Mouse (Mus musculus) heart, embryonic 11.5 days (tissue): Measurements from ENCODE around the gene Syf2. TPM values are rescaled to one million over a fixed set of nuclear protein-coding genes. Genes with fewer than 3 reads are reported as not detected.
"Not testable (repeated sequence)": the region's sequence is repeated elsewhere in the genome, so short reads cannot be mapped to it uniquely, and the experiment has no call there.

ENCODE experiments used
- ATAC-seq: fragments of 200-750 bp; cut with Nextera tagmentation; replicated peaks from 2 replicates; pipeline ENCODE4 v1.8.0; 2017; ENCODE audit warnings: moderate library complexity; ENCODE audit not compliant: insufficient number of reproducible peaks, low FRiP score, low TSS enrichment
- H3K27ac ChIP-seq: fragments of 300-500 bp; sonication (generic); 2 replicates; pipeline ENCODE4 v1.5.1; 2014; ENCODE audit warnings: mild to moderate bottlenecking, low read depth, low read length
- H3K27me3 ChIP-seq: fragments of 300-500 bp; sonication (generic); 2 replicates; pipeline ENCODE4 v1.6.1; 2014; ENCODE audit warnings: mild to moderate bottlenecking, low read length, mixed read lengths; ENCODE audit not compliant: control insufficient read depth, insufficient read depth
- H3K36me3 ChIP-seq: fragments of 300-500 bp; sonication (generic); 2 replicates; pipeline ENCODE4 v1.6.1; 2014; ENCODE audit warnings: mild to moderate bottlenecking, low read length, moderate library complexity, mixed read lengths; ENCODE audit not compliant: control insufficient read depth, insufficient read depth
- H3K4me1 ChIP-seq: fragments of 300-500 bp; sonication (generic); 2 replicates; pipeline ENCODE4 v1.6.1; 2014; ENCODE audit warnings: low read length; ENCODE audit not compliant: control insufficient read depth, insufficient read depth
- H3K4me2 ChIP-seq: fragments of 300-500 bp; sonication (generic); 2 replicates; pipeline ENCODE4 v1.6.1; 2014; ENCODE audit warnings: mild to moderate bottlenecking, moderate library complexity
- H3K4me3 ChIP-seq: fragments of 300-500 bp; sonication (generic); 2 replicates; pipeline ENCODE4 v1.5.1; 2014; ENCODE audit warnings: low read depth, low read length
- H3K9ac ChIP-seq: fragments of 300-500 bp; sonication (generic); 2 replicates; pipeline ENCODE4 v1.6.1; 2014; ENCODE audit warnings: mild to moderate bottlenecking, low read depth, low read length, moderate library complexity
- H3K9me3 ChIP-seq: fragments of 300-500 bp; sonication (generic); replicated peaks from 2 replicates; pipeline ENCODE4 v1.6.1; 2016; ENCODE audit warnings: low read length; ENCODE audit not compliant: control insufficient read depth
- WGBS: fragments of 180-500 bp; shearing (Covaris S2); extraction: QIAGEN DNeasy Blood & Tissue Kit; methylation state at CpG from one replicate; pipeline ENCODE4 v1.1.7; 2014; ENCODE audit not compliant: insufficient replicate concordance; 5-methylcytosine and 5-hydroxymethylcytosine counted together
- polyA plus RNA-seq: library from polyadenylated mRNA; unstranded; fragments of >200 nt; fragmentation: Nextera tagmentation; extraction: Ambion mirVana; gene quantifications from 2 replicates; pipeline ENCODE4 v1.2.1, GENCODE M21; 2014

The Syf2 gene
- 59.5 and 61.5 TPM in 2 replicates for polyA plus RNA-seq

DNA sequence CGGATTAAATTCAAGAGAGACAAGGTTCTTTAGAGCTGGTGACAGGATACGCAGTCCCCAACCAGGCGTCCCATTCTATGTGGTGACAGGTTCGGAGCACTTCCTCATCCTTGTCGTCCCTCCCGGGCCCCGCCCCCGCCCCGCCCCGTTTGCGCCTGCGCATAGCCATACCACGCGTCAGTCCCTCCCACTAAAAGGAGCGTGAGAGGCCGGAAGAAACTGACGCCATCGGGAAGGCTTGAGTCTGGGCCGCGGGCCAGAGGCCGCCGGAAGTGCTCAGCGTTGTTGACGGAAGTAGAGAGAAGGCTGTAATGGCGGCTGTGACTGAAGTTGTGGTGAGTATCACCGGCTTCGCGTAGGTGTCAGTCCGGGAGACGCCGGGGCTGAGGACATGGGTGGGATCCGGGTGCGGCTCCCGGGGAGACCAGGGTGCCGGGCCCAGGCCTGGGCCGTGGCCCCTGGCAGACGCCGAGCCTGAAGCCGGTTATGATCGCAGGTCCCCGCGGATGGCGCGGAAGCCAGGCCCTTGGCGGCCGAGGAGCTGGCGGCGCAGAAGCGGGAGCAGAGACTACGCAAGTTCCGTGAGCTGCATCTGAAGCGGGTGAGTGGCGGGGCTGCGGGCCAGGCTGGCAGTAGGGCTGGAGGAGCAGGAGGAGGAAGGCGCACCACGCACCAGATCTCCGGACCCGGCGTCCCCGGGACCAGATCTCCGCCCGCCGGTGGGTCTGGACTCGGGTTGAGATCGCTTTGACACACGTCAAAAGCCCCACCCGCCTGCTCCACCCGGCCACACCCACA, at the start of gene Syf2:
Syf2 (plus strand) TSS at position 215 of the 798 bp plus-strand sequence.
- Histone ChIP-seq H3K4me3 (peak within 1 kb of the TSS; percentile 100), H3K4me2 (peak within 1 kb of the TSS; percentile 89), H3K27ac (peak within 1 kb of the TSS; percentile 79), H3K4me1 (peaks cover 13% of the 10 kb centered on the region), H3K36me3 (peaks cover 26% of the 10 kb centered on the region), H3K9ac (peak within 1 kb of the TSS; percentile 79), H3K9me3 (no peaks in the 10 kb centered on the region), H3K27me3 (no peaks in the 10 kb centered on the region)
- WGBS = under 1% methylated on average over 68 of the region's 68 CpGs
- peak; percentile 93 for ATAC-seq

- no peak for ATAC-seq
- no peak overlapping the region for H3K4me3 ChIP-seq
- no peaks in the 10 kb centered on the region; the same call in 1 of the 2 replicates for H3K4me1 ChIP-seq
- H3K27me3 ChIP-seq = no peaks in the 10 kb centered on the region
- 28% methylated on average over 7 of the region's 7 CpGs for WGBS
- H3K27ac ChIP-seq = no peak overlapping the region
- H3K9ac ChIP-seq = no peak overlapping the region
- no peaks in the 10 kb centered on the region for H3K9me3 ChIP-seq
- H3K36me3 ChIP-seq = no peaks in the 10 kb centered on the region
- H3K4me2 ChIP-seq = no peak overlapping the region
These were observed 47.4 kb upstream of the Syf2 start for GRCm38 (mm10) chr4:134883266-134883665.

- Histone ChIP-seq H3K4me1 (no peaks in the 10 kb centered on the region; the same call in 1 of the 2 replicates), H3K27me3 (no peaks in the 10 kb centered on the region), H3K9me3 (no peaks in the 10 kb centered on the region), H3K4me3 (no peak overlapping the region), H3K9ac (no peak overlapping the region), H3K36me3 (no peaks in the 10 kb centered on the region), H3K4me2 (no peak overlapping the region), H3K27ac (no peak overlapping the region)
- ATAC-seq = no peak
- WGBS = 71% methylated on average over 10 of the region's 10 CpGs
These were observed 46.9 kb upstream of the Syf2 start for GRCm38 (mm10) chr4:134883808-134884207.

- no peak overlapping the region for H3K27ac ChIP-seq
These were observed 46.3 kb upstream of the Syf2 start for GRCm38 (mm10) chr4:134884364-134884763.

DNA sequence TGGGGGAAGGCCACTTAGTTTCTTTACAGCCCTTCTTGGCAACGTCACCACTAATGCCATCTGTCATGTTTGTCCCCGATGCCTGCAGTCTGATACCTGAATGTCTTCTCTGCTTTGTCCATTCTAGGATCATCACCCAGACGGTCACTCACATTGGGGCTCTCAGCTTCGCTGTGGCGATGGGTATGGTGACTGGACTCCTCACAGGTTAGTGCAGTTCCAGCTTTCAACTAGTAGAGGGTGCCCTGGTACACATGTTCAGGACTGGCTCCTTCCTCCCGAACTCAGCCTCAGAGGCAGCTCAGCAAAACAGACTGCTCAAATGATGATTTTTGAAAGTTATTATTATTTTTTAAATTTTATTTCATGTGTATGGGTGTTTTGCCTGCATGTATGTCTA, 38.6 kb upstream of the Syf2 start:
- Histone ChIP-seq H3K9me3 (no peaks in the 10 kb centered on the region), H3K27me3 (no peaks in the 10 kb centered on the region), H3K36me3 (peaks cover 8% of the 10 kb centered on the region; the same call in 1 of the 2 replicates), H3K9ac (no peak overlapping the region), H3K4me1 (no peaks in the 10 kb centered on the region), H3K4me2 (no peak overlapping the region), H3K4me3 (no peak overlapping the region), H3K27ac (no peak overlapping the region)
- no peak for ATAC-seq
- 76% methylated on average over 6 of the region's 6 CpGs for WGBS

More at GRCm38 (mm10) chr4:134884364-134884763, 46.3 kb upstream of the Syf2 start:
- no peaks in the 10 kb centered on the region for H3K9me3 ChIP-seq
- no peak overlapping the region for H3K4me3 ChIP-seq
- 83% methylated on average over 4 of the region's 4 CpGs for WGBS
- ATAC-seq = no peak
- no peak overlapping the region for H3K4me2 ChIP-seq
- H3K9ac ChIP-seq = no peak overlapping the region
- H3K36me3 ChIP-seq = no peaks in the 10 kb centered on the region
- H3K27me3 ChIP-seq = no peaks in the 10 kb centered on the region
- no peaks in the 10 kb centered on the region; the same call in 1 of the 2 replicates for H3K4me1 ChIP-seq

GRCm38 (mm10) chr4:134897256-134897655, 33.4 kb upstream of the Syf2 start:
- no peaks in the 10 kb centered on the region for H3K4me1 ChIP-seq
- no peaks in the 10 kb centered on the region for H3K27me3 ChIP-seq
- H3K4me2 ChIP-seq = no peak overlapping the region
- H3K36me3 ChIP-seq = peaks cover 23% of the 10 kb centered on the region
- H3K4me3 ChIP-seq = no peak overlapping the region
- WGBS = 90% methylated on average over 6 of the region's 6 CpGs
- H3K9ac ChIP-seq = no peak overlapping the region
- ATAC-seq = no peak
- H3K27ac ChIP-seq = no peak overlapping the region
- H3K9me3 ChIP-seq = no peaks in the 10 kb centered on the region

DNA sequence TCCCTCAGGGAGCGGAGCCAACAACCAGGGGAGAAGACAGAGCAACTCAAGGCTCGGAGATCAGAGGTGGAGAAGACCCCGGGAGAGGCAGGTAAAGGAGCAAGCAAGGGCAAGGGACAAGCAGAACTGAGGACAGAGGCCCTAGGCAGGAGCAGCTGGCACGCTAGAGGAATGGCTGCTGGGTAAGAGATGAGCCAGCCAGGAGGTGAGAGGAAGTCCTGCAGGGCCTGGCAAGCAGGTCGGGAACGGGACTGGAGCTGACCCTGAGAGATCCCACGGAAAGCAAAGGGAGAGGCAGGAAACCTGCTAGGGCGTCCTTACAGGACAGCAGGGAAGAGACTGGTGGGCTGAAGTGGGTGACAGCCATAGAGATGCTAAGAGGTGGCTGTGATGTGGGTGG, 29.6 kb upstream of the Syf2 start:
- no peak overlapping the region for H3K4me2 ChIP-seq
- no peak overlapping the region for H3K4me3 ChIP-seq
- H3K27me3 ChIP-seq = no peaks in the 10 kb centered on the region
- WGBS = 89% methylated on average over 8 of the region's 8 CpGs
- peaks cover 35% of the 10 kb centered on the region for H3K36me3 ChIP-seq
- H3K9ac ChIP-seq = no peak overlapping the region
- no peak for ATAC-seq
- no peaks in the 10 kb centered on the region for H3K4me1 ChIP-seq
- no peak overlapping the region for H3K27ac ChIP-seq
- H3K9me3 ChIP-seq = no peaks in the 10 kb centered on the region

DNA sequence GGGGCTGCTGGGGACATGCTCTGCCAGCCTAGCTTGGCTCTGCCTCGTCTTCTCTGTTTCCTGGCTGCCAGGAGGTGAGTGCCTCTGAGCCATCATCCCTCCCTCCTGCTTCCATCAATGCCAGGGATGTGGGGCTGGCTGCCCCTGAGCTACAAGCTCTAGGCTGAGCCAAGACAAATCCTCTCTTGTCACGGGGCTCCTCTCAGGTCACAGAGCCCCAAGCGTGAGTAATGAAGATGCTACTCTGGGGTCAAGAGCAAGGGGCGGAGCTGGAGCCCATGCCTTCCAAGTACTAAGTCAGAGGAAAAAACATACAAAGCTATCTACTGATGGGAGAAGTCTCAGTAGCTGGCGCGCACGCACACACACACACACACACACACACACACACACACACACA, 27.7 kb upstream of the Syf2 start:
- ATAC-seq = no peak
- Histone ChIP-seq H3K27ac (no peak overlapping the region), H3K27me3 (no peaks in the 10 kb centered on the region), H3K4me2 (no peak overlapping the region), H3K4me1 (no peaks in the 10 kb centered on the region), H3K4me3 (no peak overlapping the region), H3K9ac (no peak overlapping the region), H3K36me3 (peaks cover 30% of the 10 kb centered on the region), H3K9me3 (no peaks in the 10 kb centered on the region)
- 83% methylated on average over 7 of the region's 7 CpGs for WGBS

GRCm38 (mm10) chr4:134911406-134911805, 19.3 kb upstream of the Syf2 start:
- ATAC-seq = not testable (repeated sequence)
- peaks cover 11% of the 10 kb centered on the region; the same call in 1 of the 2 replicates for H3K36me3 ChIP-seq
- WGBS = 99% methylated on average over 6 of the region's 8 CpGs

More at GRCm38 (mm10) chr4:134911406-134911805, 19.3 kb upstream of the Syf2 start:
- not testable (repeated sequence) for H3K9me3 ChIP-seq, H3K4me3 ChIP-seq, H3K27ac ChIP-seq, H3K4me2 ChIP-seq, H3K4me1 ChIP-seq, H3K9ac ChIP-seq, H3K27me3 ChIP-seq
